Mouse (Mus musculus) embryonic facial prominence, embryonic 10.5 days (tissue): Measurements from ENCODE around the gene Utp20. TPM values are rescaled to one million over a fixed set of nuclear protein-coding genes. Genes with fewer than 3 reads are reported as not detected.

ENCODE experiments used
- DNase-seq: peaks from one replicate; pipeline ENCODE4 v3.0.0-alpha.2; 2017; ENCODE audit warnings: low spot score
- H3K27ac ChIP-seq: fragments of 300-500 bp; sonication (generic); replicated peaks from 2 replicates; pipeline ENCODE4 v1.5.1; 2016; ENCODE audit warnings: mild to moderate bottlenecking
- H3K27me3 ChIP-seq: fragments of 300-500 bp; sonication (generic); replicated peaks from 2 replicates; pipeline ENCODE4 v1.6.1; 2016; ENCODE audit warnings: low read depth, mild to moderate bottlenecking; ENCODE audit not compliant: poor library complexity, severe bottlenecking
- H3K36me3 ChIP-seq: fragments of 300-500 bp; sonication (generic); replicated peaks from 2 replicates; pipeline ENCODE4 v1.6.1; 2016; ENCODE audit warnings: mild to moderate bottlenecking, moderate library complexity
- H3K4me1 ChIP-seq: fragments of 300-500 bp; sonication (generic); 2 replicates; pipeline ENCODE4 v1.6.1; 2016
- H3K4me3 ChIP-seq: fragments of 300-500 bp; sonication (generic); 2 replicates; pipeline ENCODE4 v1.5.1; 2016; ENCODE audit warnings: mild to moderate bottlenecking, moderate library complexity
- H3K9me3 ChIP-seq: fragments of 300-500 bp; sonication (generic); 2 replicates; pipeline ENCODE4 v1.6.1; 2016; ENCODE audit warnings: mild to moderate bottlenecking
- WGBS: fragments of 180-500 bp; shearing (Covaris S2); methylation state at CpG from one replicate; pipeline ENCODE4 v1.1.7; 2016; 5-methylcytosine and 5-hydroxymethylcytosine counted together
- polyA plus RNA-seq: library from polyadenylated mRNA; unstranded; fragments of >200 nt; fragmentation: Nextera tagmentation; extraction: Ambion mirVana; gene quantifications from 2 replicates; pipeline ENCODE4 v1.2.1, GENCODE M21; 2016

Gene Utp20
- polyA plus RNA-seq, 1 experiment from 2014 or later: 26.4 TPM

- peaks cover 5% of the 10 kb centered on the region for H3K36me3 ChIP-seq
- H3K4me3 ChIP-seq: peak within 1 kb of the TSS; percentile 95
- H3K27ac ChIP-seq: peak within 1 kb of the TSS; percentile 89
- DNase-seq: peak; percentile 92
- WGBS: under 1% methylated on average over 65 of the region's 65 CpGs
- no peaks in the 10 kb centered on the region for H3K27me3 ChIP-seq
- peaks cover 11% of the 10 kb centered on the region for H3K4me1 ChIP-seq
- no peaks in the 10 kb centered on the region for H3K9me3 ChIP-seq
These were observed 95.8 kb downstream of the Utp20 start, which contains the start of gene Arl1 for GRCm38 (mm10) chr10:88730571-88731495. Gene Arl1, plus strand, starts transcription at chr10:88730858.

DNA sequence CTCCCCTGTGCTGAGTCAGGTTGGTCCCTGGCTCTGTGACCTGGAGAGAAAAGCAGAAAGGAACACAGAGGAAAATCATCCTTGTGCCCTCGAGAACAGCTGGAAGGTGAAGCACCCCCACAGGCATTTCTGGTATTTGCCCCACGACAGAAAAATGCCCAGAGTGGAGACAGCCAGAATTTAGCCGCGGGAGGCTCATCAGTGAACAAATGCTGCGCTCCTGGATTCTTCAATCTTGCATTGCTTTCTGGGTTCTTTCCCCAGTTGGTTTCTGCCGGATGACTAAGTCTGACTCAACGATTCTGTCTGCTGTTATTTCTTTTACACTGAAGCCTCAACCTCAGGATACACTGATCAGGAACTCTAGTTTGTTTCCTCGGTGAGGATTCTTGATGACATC lies 98.4 kb downstream of the Utp20 start:
- 72% methylated on average over 8 of the region's 8 CpGs for WGBS
- no peak for DNase-seq
- Histone ChIP-seq H3K4me1 (peaks cover 11% of the 10 kb centered on the region), H3K27me3 (no peaks in the 10 kb centered on the region), H3K27ac (no peak overlapping the region), H3K4me3 (no peak overlapping the region), H3K9me3 (no peaks in the 10 kb centered on the region), H3K36me3 (no peaks in the 10 kb centered on the region)

DNA sequence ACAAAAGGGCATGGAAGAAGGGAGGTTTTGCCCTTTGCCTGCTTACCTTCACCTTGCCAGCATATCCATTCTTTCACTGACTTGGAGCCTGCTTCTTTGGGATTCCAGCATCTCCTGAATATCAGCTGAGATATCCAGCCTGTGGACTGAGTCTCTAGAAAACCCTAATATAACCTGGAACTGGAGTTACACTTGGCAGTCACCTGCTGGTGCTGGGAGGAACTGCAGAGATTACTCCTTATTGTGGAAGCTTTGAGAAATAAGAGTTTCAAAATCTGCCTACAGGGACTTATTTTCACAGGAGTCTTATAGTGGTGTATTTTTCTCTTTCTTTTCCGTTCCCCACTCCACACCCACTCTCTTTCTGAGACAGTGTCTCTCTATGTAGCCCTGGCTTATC lies 99.5 kb downstream of the Utp20 start:
- Histone ChIP-seq H3K27me3 (no peaks in the 10 kb centered on the region), H3K4me3 (no peak overlapping the region), H3K9me3 (no peaks in the 10 kb centered on the region), H3K36me3 (no peaks in the 10 kb centered on the region), H3K4me1 (peaks cover 7% of the 10 kb centered on the region), H3K27ac (no peak overlapping the region)
- DNase-seq: peak; percentile 32
- 50% methylated on average over 1 of the region's 1 CpGs for WGBS

DNA sequence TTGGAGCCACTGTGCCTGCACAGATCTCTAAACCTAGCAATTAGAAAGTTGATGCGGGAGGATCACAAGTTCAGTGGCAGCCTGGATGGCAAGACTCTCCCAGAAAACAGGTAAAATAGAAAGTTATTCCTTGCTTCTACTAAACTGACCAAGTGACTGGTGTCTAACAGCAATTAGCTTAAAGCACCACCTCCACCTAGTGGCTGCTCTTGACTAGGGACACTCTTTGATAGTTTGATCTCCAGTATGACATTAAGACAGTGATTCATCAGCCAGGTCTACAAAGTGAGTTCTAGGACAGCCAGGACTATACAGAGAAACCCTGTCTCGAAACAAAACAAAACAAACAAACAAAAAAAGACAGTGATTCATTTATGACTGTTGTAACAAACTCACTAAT lies 101.3 kb downstream of the Utp20 start:
- no peak overlapping the region for H3K4me3 ChIP-seq
- H3K27ac ChIP-seq: no peak overlapping the region
- H3K9me3 ChIP-seq: no peaks in the 10 kb centered on the region
- DNase-seq: no peak
- no peaks in the 10 kb centered on the region for H3K27me3 ChIP-seq
- WGBS: 60% methylated on average over 2 of the region's 2 CpGs
- no peaks in the 10 kb centered on the region for H3K36me3 ChIP-seq
- H3K4me1 ChIP-seq: peaks cover 3% of the 10 kb centered on the region

GRCm38 (mm10) chr10:88719618-88720017 lies 107.0 kb downstream of the Utp20 start:
- Histone ChIP-seq H3K36me3 (no peaks in the 10 kb centered on the region), H3K9me3 (no peaks in the 10 kb centered on the region), H3K27me3 (no peaks in the 10 kb centered on the region), H3K27ac (no peak overlapping the region), H3K4me3 (no peak overlapping the region), H3K4me1 (peaks cover 5% of the 10 kb centered on the region)
- no peak for DNase-seq
- WGBS: 87% methylated on average over 1 of the region's 1 CpGs

DNA sequence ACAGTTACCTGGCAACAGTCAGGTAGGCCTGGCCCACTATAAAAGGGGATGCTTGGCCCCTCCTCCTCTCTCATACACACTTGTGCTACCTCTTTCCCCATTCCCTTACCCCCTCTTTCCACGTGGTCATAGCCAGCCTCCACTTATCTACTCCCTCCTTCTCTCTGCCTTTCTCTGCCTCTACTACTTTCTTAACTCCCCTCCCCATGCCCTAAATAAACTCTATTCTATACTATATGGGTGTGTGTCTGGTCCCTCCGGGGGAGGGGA lies 108.9 kb downstream of the Utp20 start:
- Histone ChIP-seq H3K4me1 (peaks cover 5% of the 10 kb centered on the region), H3K27ac (no peak overlapping the region), H3K9me3 (no peaks in the 10 kb centered on the region), H3K36me3 (no peaks in the 10 kb centered on the region), H3K27me3 (no peaks in the 10 kb centered on the region), H3K4me3 (no peak overlapping the region)
- DNase-seq: no peak
- WGBS: 50% methylated on average over 2 of the region's 2 CpGs

DNA sequence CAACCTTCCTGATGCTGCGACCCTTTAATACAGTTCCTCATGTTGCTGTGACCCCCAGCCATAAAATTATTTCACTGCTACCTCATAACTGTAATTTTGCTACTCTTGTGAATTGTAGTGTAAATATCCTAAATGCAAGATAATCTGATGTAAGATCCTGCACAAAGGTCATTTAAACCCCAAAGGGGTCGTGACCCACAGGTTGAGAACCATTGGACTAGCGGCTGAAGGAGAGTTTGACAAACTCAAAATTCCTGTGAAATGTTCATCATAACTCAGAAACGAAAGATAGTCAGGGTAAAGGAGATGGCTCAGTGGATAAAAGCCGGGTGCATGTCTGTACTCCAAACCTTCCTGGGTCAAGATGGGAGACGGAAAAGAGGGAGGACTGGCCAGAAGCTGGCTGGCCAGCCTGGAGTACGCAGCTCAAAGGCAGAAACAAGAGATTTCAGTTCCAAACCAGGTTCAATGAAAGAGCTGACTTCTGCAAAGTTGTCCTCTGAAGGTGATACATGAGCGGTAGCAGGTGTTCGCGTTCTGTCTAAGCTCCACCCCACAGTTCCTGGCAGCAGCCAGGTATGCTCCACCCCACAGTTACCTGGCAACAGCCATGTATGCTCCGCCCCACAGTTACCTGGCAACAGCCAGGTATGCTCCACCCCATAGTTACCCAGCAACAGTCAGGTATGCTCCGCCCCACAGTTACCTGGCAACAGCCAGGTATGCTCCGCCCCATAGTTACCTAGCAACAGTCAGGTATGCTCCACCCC lies 109.4 kb downstream of the Utp20 start:
- no peaks in the 10 kb centered on the region for H3K9me3 ChIP-seq
- DNase-seq: peak; percentile 13
- 44% methylated on average over 13 of the region's 13 CpGs for WGBS
- H3K4me3 ChIP-seq: no peak overlapping the region
- peaks cover 5% of the 10 kb centered on the region for H3K4me1 ChIP-seq
- H3K27me3 ChIP-seq: no peaks in the 10 kb centered on the region
- no peaks in the 10 kb centered on the region for H3K36me3 ChIP-seq
- H3K27ac ChIP-seq: no peak overlapping the region

- H3K36me3 ChIP-seq: no peaks in the 10 kb centered on the region
- peaks cover 5% of the 10 kb centered on the region for H3K4me1 ChIP-seq
- H3K4me3 ChIP-seq: no peak overlapping the region
- H3K27ac ChIP-seq: no peak overlapping the region
- H3K9me3 ChIP-seq: no peaks in the 10 kb centered on the region
- 80% methylated on average over 6 of the region's 6 CpGs for WGBS
- no peak for DNase-seq
- H3K27me3 ChIP-seq: no peaks in the 10 kb centered on the region
These were observed 111.0 kb downstream of the Utp20 start for GRCm38 (mm10) chr10:88715621-88716020.

GRCm38 (mm10) chr10:88714744-88715143 lies 111.9 kb downstream of the Utp20 start:
- no peaks in the 10 kb centered on the region for H3K36me3 ChIP-seq

DNA sequence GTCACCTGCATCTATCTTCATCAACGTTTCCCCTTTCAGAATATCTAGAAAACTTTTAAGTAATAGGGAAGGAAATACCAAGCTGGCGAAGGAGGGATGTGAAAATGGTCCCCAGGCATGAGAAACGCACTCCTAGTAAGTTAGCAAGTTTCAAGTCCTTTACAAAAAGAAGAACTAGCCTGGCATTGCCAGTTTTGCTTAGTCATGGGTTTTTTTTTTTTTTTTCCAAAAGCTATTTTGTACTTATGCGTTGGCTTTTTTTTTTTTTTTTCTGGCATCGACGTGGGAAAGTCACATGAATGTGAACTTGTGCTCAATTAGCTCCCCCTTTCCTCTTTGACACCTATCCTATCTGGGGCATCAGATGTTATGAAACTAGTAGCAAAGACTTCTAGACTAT lies 114.2 kb downstream of the Utp20 start:
- Histone ChIP-seq H3K27ac (no peak overlapping the region), H3K27me3 (no peaks in the 10 kb centered on the region), H3K9me3 (no peaks in the 10 kb centered on the region), H3K4me1 (peaks cover 5% of the 10 kb centered on the region), H3K36me3 (no peaks in the 10 kb centered on the region), H3K4me3 (no peak overlapping the region)
- DNase-seq: no peak
- WGBS: 84% methylated on average over 6 of the region's 6 CpGs

More at GRCm38 (mm10) chr10:88714744-88715143, 111.9 kb downstream of the Utp20 start:
- peaks cover 5% of the 10 kb centered on the region for H3K4me1 ChIP-seq
- WGBS: 88% methylated on average over 4 of the region's 4 CpGs
- H3K27ac ChIP-seq: no peak overlapping the region
- H3K4me3 ChIP-seq: no peak overlapping the region
- H3K27me3 ChIP-seq: no peaks in the 10 kb centered on the region
- no peaks in the 10 kb centered on the region for H3K9me3 ChIP-seq
- no peak for DNase-seq

DNA sequence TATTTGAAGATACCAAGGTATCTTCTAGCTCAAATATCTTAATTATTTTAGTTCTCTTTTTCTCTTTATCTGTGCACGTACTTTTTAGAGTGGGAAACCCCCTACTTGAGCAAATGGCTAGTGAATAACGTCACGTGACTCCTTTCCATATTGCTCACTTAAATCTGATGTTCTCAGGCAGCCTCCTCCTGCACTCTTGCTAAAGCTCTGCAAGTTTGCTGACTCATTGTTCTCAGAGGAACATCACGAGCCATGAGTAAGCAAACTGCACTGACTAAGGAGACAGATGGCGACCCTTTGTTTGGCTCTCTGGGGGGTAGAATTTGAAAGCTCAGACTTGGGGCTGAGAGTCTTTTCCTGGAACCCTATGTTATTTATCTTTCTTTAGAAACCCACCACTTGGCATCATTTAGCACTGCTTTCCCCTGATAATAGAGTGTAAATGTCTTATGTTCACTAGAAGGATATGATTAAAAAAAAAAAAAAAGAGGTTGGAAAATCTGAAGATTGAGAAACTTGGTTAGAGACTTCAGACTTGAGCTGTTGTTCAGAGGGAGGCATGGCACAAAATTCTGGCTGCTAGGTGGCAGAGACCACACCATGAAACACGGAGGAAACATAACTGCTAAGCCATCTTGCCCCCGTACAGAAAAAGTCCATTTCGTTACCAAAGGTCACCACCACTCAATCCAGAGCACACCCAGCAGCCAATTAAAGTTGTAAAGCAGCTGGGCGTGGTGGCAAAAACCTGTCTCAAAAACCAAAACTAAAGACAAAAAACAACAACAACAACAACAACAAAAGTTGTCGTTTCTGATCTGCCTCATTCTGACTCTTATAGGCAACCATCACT lies 117.7 kb downstream of the Utp20 start:
- Histone ChIP-seq H3K27me3 (no peaks in the 10 kb centered on the region), H3K4me1 (no peaks in the 10 kb centered on the region), H3K36me3 (no peaks in the 10 kb centered on the region), H3K4me3 (no peak overlapping the region), H3K27ac (no peak overlapping the region), H3K9me3 (peaks cover 6% of the 10 kb centered on the region)
- 67% methylated on average over 10 of the region's 10 CpGs for WGBS
- no peak for DNase-seq

GRCm38 (mm10) chr10:88700938-88701337 lies 125.7 kb downstream of the Utp20 start:
- Histone ChIP-seq H3K27me3 (no peaks in the 10 kb centered on the region), H3K27ac (no peak overlapping the region), H3K36me3 (no peaks in the 10 kb centered on the region), H3K9me3 (peaks cover 6% of the 10 kb centered on the region), H3K4me3 (no peak overlapping the region), H3K4me1 (no peaks in the 10 kb centered on the region)
- 71% methylated on average over 6 of the region's 6 CpGs for WGBS
- no peak for DNase-seq
